Mouse (Mus musculus) limb, embryonic 14.5 days (tissue): ENCODE measurements around the gene ccdc198. TPM values are rescaled to one million over a fixed set of nuclear protein-coding genes. Genes with fewer than 3 reads are reported as not detected.

ENCODE experiments used
- ATAC-seq: fragments of 200-750 bp; cut with Nextera tagmentation; 2 replicates; pipeline ENCODE4 v1.8.0; 2017; ENCODE audit warnings: low read depth, moderate number of reproducible peaks, moderate TSS enrichment; ENCODE audit not compliant: low FRiP score
- DNase-seq: peaks from one replicate; pipeline ENCODE4 v3.0.0-alpha.2; 2015; ENCODE audit warnings: low spot score
- H3K27ac ChIP-seq: fragments of 300-500 bp; sonication (generic); replicated peaks from 2 replicates; pipeline ENCODE4 v1.5.1; 2014; ENCODE audit warnings: low read depth, mild to moderate bottlenecking, low read length, moderate library complexity, mixed read lengths
- H3K27me3 ChIP-seq: fragments of 300-500 bp; sonication (generic); 2 replicates; pipeline ENCODE4 v1.6.1; 2014; ENCODE audit warnings: low read length, mixed read lengths; ENCODE audit not compliant: control insufficient read depth, insufficient read depth
- H3K36me3 ChIP-seq: fragments of 300-500 bp; sonication (generic); 2 replicates; pipeline ENCODE4 v1.6.1; 2014; ENCODE audit warnings: mild to moderate bottlenecking, low read length, moderate library complexity, mixed read lengths; ENCODE audit not compliant: control insufficient read depth, insufficient read depth
- H3K4me1 ChIP-seq: fragments of 300-500 bp; sonication (generic); 2 replicates; pipeline ENCODE4 v1.6.1; 2014; ENCODE audit warnings: antibody characterized with exemption, low read length, mixed read lengths; ENCODE audit not compliant: control insufficient read depth, insufficient read depth
- H3K4me2 ChIP-seq: fragments of 300-500 bp; sonication (generic); replicated peaks from 2 replicates; pipeline ENCODE4 v1.6.1; 2014; ENCODE audit warnings: low read depth, mild to moderate bottlenecking, low read length, moderate library complexity; ENCODE audit not compliant: severe bottlenecking
- H3K4me3 ChIP-seq: fragments of 300-500 bp; sonication (generic); replicated peaks from 2 replicates; pipeline ENCODE4 v1.5.1; 2014; ENCODE audit warnings: low read length
- H3K9ac ChIP-seq: fragments of 300-500 bp; sonication (generic); 2 replicates; pipeline ENCODE4 v1.6.1; 2014; ENCODE audit warnings: mild to moderate bottlenecking, low read depth, low read length, moderate library complexity; ENCODE audit not compliant: severe bottlenecking
- H3K9me3 ChIP-seq: fragments of 300-500 bp; sonication (generic); 2 replicates; pipeline ENCODE4 v1.6.1; 2016; ENCODE audit warnings: low read length; ENCODE audit not compliant: control insufficient read depth
- POLR2A ChIP-seq: fragments of 200-500 bp; IDR thresholded peaks from 2 replicates; pipeline ENCODE4 v1.8.0; 2012; ENCODE audit warnings: inconsistent platforms, mild to moderate bottlenecking, moderate library complexity, borderline replicate concordance; ENCODE audit not compliant: insufficient read depth, insufficient read length; ENCODE audit errors: extremely low read depth
- WGBS: fragments of 180-500 bp; shearing (Covaris S2); extraction: QIAGEN DNeasy Blood & Tissue Kit; methylation state at CpG from one replicate; pipeline ENCODE4 v1.1.7; 2014; 5-methylcytosine and 5-hydroxymethylcytosine counted together
- polyA plus RNA-seq, 2 experiments: library from polyadenylated mRNA; depleted of rRNA in 1 of 2; stranded (reverse) in 1 of 2; unstranded in 1 of 2; fragments of >200 nt; fragmentation: Nextera tagmentation in 1 of 2; extraction: Ambion mirVana in 1 of 2; gene quantifications; 2 replicates each; pipeline versions ENCODE4 v1.2.1 to v1.2.3; 2012 to 2014

The ccdc198 gene
- polyA plus RNA-seq, 2 experiments, result not detected

GRCm38 (mm10) chr14:49277642-49278041 is 32.4 kb upstream of the ccdc198 start:
- no peak for DNase-seq
- 49% methylated on average over 3 of the region's 3 CpGs for WGBS
- no peak for TF ChIP-seq POLR2A

GRCm38 (mm10) chr14:49275376-49275775 is 30.1 kb upstream of the ccdc198 start:
- no peak overlapping the region for H3K27ac ChIP-seq
- H3K9me3 ChIP-seq, result no peaks in the 10 kb centered on the region
- no peak overlapping the region for H3K4me3 ChIP-seq
- DNase-seq, result no peak
- H3K36me3 ChIP-seq, result no peaks in the 10 kb centered on the region
- no peaks in the 10 kb centered on the region for H3K4me1 ChIP-seq
- TF ChIP-seq POLR2A, result no peak
- H3K4me2 ChIP-seq, result no peak overlapping the region
- no peak for ATAC-seq
- H3K27me3 ChIP-seq, result no peaks in the 10 kb centered on the region
- H3K9ac ChIP-seq, result no peak overlapping the region
- 39% methylated on average over 2 of the region's 2 CpGs for WGBS

More at GRCm38 (mm10) chr14:49277642-49278041, 32.4 kb upstream of the ccdc198 start:
- Histone ChIP-seq H3K27ac (no peak overlapping the region), H3K9me3 (no peaks in the 10 kb centered on the region), H3K27me3 (no peaks in the 10 kb centered on the region), H3K9ac (no peak overlapping the region), H3K4me3 (no peak overlapping the region), H3K4me2 (no peak overlapping the region), H3K4me1 (no peaks in the 10 kb centered on the region), H3K36me3 (no peaks in the 10 kb centered on the region)
- no peak for ATAC-seq

GRCm38 (mm10) chr14:49265286-49266002 is 20.2 kb upstream of the ccdc198 start:
- Histone ChIP-seq H3K27ac (no peak overlapping the region), H3K4me1 (no peaks in the 10 kb centered on the region), H3K9ac (no peak overlapping the region), H3K9me3 (no peaks in the 10 kb centered on the region), H3K4me2 (no peak overlapping the region), H3K4me3 (no peak overlapping the region), H3K36me3 (no peaks in the 10 kb centered on the region), H3K27me3 (no peaks in the 10 kb centered on the region)
- 80% methylated on average over 5 of the region's 5 CpGs for WGBS
- TF ChIP-seq POLR2A, result no peak
- ATAC-seq (no peak), DNase-seq (no peak)

- no peak overlapping the region for H3K4me2 ChIP-seq
- no peak for TF ChIP-seq POLR2A
- no peak overlapping the region for H3K27ac ChIP-seq
- H3K36me3 ChIP-seq, result no peaks in the 10 kb centered on the region
- no peaks in the 10 kb centered on the region for H3K4me1 ChIP-seq
- ATAC-seq (no peak), DNase-seq (no peak)
- no peak overlapping the region for H3K9ac ChIP-seq
- no peaks in the 10 kb centered on the region for H3K9me3 ChIP-seq
- H3K27me3 ChIP-seq, result no peaks in the 10 kb centered on the region
- H3K4me3 ChIP-seq, result no peak overlapping the region
- 19% methylated on average over 1 of the region's 1 CpGs for WGBS
These were observed 3.8 kb downstream of the ccdc198 start for GRCm38 (mm10) chr14:49241522-49241921.

- Histone ChIP-seq H3K4me2 (no peak overlapping the region), H3K27ac (no peak overlapping the region), H3K27me3 (no peaks in the 10 kb centered on the region), H3K4me3 (no peak overlapping the region), H3K4me1 (no peaks in the 10 kb centered on the region), H3K36me3 (no peaks in the 10 kb centered on the region), H3K9me3 (no peaks in the 10 kb centered on the region), H3K9ac (no peak overlapping the region)
- ATAC-seq (no peak), DNase-seq (peak; percentile 62)
- 37% methylated on average over 11 of the region's 11 CpGs for WGBS
- TF ChIP-seq POLR2A, result peak; percentile 18; the same call in 1 of the 2 replicates
These were observed 7.1 kb downstream of the ccdc198 start for GRCm38 (mm10) chr14:49238206-49238605.
